Mouse (Mus musculus): ENCODE data around the gene Lamb3. TPM values are rescaled to one million over a fixed set of nuclear protein-coding genes. Genes with fewer than 3 reads are reported as not detected.

Gene Lamb3
- total RNA-seq, 2 experiments from 2014 or later, result 13.7 to 14.9 TPM

- intact Hi-C loops (cut with DNase I), result no loop called here
Measured at GRCm38 (mm10) chr1:193200640-193201382, 6.7 kb upstream of the Lamb3 start.

GRCm38 (mm10) chr1:193201383-193201778 lies 6.1 kb upstream of the Lamb3 start, which contains the start of gene Traf3ip3:
TSS of gene Traf3ip3 (minus strand) at chr1:193201703.
- intact Hi-C loops (cut with DNase I), result no loop called here
- no peak for DNase-seq (ENCODE audit: low spot score)

More at GRCm38 (mm10) chr1:193200640-193201382, 6.7 kb upstream of the Lamb3 start:
- no peak for DNase-seq (ENCODE audit: low spot score)

GRCm38 (mm10) chr1:193203821-193204220 lies 3.7 kb upstream of the Lamb3 start:
- DNase-seq (ENCODE audit: low spot score), result no peak
- intact Hi-C loops (cut with DNase I), result no loop called here

- intact Hi-C loops (cut with DNase I), result loop anchor here (5.0 kb wide), 1 partner anchor 177 kb away; no protein-coding TSS in a partner anchor
- no peak for DNase-seq (ENCODE audit: low spot score)
Measured at GRCm38 (mm10) chr1:193205431-193205830, 2.1 kb upstream of the Lamb3 start.

- DNase-seq (ENCODE audit: low spot score), result no peak
- intact Hi-C loops (cut with DNase I), result loop anchor here (1.0 to 5.0 kb wide), 2 partner anchors 116 to 174 kb away; no protein-coding TSS in a partner anchor
Measured at GRCm38 (mm10) chr1:193208178-193208577, 679 bp downstream of the Lamb3 start.

- no peak for DNase-seq (ENCODE audit: low spot score)
- intact Hi-C loops (cut with DNase I), result loop anchor here (5.0 kb wide), 1 partner anchor 41 kb away; no protein-coding TSS in a partner anchor
Measured at GRCm38 (mm10) chr1:193211371-193211770, 3.9 kb downstream of the Lamb3 start.

- no peak for DNase-seq (ENCODE audit: low spot score)
- intact Hi-C loops (cut with DNase I), result loop anchor here (5.0 kb wide), 1 partner anchor 38 kb away; no protein-coding TSS in a partner anchor
Measured at GRCm38 (mm10) chr1:193214053-193214452, 6.6 kb downstream of the Lamb3 start.

GRCm38 (mm10) chr1:193216000-193216399 lies 8.5 kb downstream of the Lamb3 start:
- intact Hi-C loops (cut with DNase I), result no loop called here
- DNase-seq (ENCODE audit: low spot score), result no peak

- intact Hi-C loops (cut with DNase I), result no loop called here
- no peak for DNase-seq (ENCODE audit: low spot score)
Measured at GRCm38 (mm10) chr1:193220408-193220807, 12.9 kb downstream of the Lamb3 start.

- intact Hi-C loops (cut with DNase I), result no loop called here
- DNase-seq (ENCODE audit: low spot score), result no peak
Measured at GRCm38 (mm10) chr1:193225531-193225930, 18.0 kb downstream of the Lamb3 start.

- no peak for DNase-seq (ENCODE audit: low spot score)
- intact Hi-C loops (cut with DNase I), result no loop called here
Measured at GRCm38 (mm10) chr1:193226114-193226513, 18.6 kb downstream of the Lamb3 start.

- DNase-seq (ENCODE audit: low spot score), result no peak
- intact Hi-C loops (cut with DNase I), result no loop called here
Measured at GRCm38 (mm10) chr1:193226724-193227522, 19.4 kb downstream of the Lamb3 start.

- intact Hi-C loops (cut with DNase I), result no loop called here
- DNase-seq (ENCODE audit: low spot score), result no peak
Measured at GRCm38 (mm10) chr1:193227537-193227936, 20.0 kb downstream of the Lamb3 start.

GRCm38 (mm10) chr1:193229570-193229969 lies 22.1 kb downstream of the Lamb3 start:
- intact Hi-C loops (cut with DNase I), result no loop called here
- DNase-seq (ENCODE audit: low spot score), result no peak

- intact Hi-C loops (cut with DNase I), result no loop called here
- DNase-seq (ENCODE audit: low spot score), result no peak
Measured at GRCm38 (mm10) chr1:193230531-193230930, 23.0 kb downstream of the Lamb3 start.

GRCm38 (mm10) chr1:193230935-193231334 lies 23.4 kb downstream of the Lamb3 start:
- DNase-seq (ENCODE audit: low spot score), result no peak
- intact Hi-C loops (cut with DNase I), result no loop called here

GRCm38 (mm10) chr1:193232732-193233131 lies 25.2 kb downstream of the Lamb3 start:
- intact Hi-C loops (cut with DNase I), result no loop called here
- no peak for DNase-seq (ENCODE audit: low spot score)

- no peak for DNase-seq (ENCODE audit: low spot score)
- intact Hi-C loops (cut with DNase I), result no loop called here
Measured at GRCm38 (mm10) chr1:193234130-193234645, 26.7 kb downstream of the Lamb3 start.

- DNase-seq (ENCODE audit: low spot score), result no peak
- intact Hi-C loops (cut with DNase I), result no loop called here
Measured at GRCm38 (mm10) chr1:193234930-193235329, 27.4 kb downstream of the Lamb3 start.

- DNase-seq (ENCODE audit: low spot score), result no peak
- intact Hi-C loops (cut with DNase I), result no loop called here
Measured at GRCm38 (mm10) chr1:193238426-193238825, 30.9 kb downstream of the Lamb3 start.

- intact Hi-C loops (cut with DNase I), result no loop called here
Measured at GRCm38 (mm10) chr1:193241436-193241835, 33.9 kb downstream of the Lamb3 start.

More at GRCm38 (mm10) chr1:193241436-193241835, 33.9 kb downstream of the Lamb3 start:
- DNase-seq (ENCODE audit: low spot score), result no peak

Measured in heart, postnatal 25 days (tissue).